Mouse (Mus musculus) 3T3-L1 (cell line): ENCODE measurements around the gene Arhgap40.
A peak's percentile ranks its signal among the peaks of the same experiment; 100 is the strongest.

Experiments
- DNase-seq: peaks from one replicate; pipeline ENCODE4 v3.0.0-alpha.2; 2015; ENCODE audit warnings: low read depth, low spot score

Gene Arhgap40

GRCm38 (mm10) chr2:158546751-158547150, 34.2 kb downstream of the Arhgap40 start:
- DNase-seq, result peak; percentile 83

DNA sequence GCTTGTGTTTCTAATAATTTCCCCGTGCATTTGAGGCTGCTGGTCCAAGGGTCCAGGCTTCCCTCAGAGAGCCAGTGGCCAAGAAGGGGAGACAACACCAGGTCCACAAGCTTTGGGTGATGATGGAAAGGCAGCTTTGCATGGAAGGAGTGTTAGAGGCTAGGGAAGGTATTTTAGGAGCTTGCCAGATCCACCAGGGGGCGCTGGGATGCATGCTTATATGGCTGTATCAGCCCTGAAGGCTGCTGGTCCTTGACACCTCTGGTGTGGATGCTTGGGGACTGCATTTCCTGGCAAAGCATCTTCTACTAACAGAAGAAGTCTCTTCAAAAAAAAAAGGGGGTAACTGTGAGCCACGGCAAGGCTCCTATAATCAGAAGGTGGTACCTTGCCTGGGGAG, 37.5 kb downstream of the Arhgap40 start:
- peak; percentile 86 for DNase-seq

- DNase-seq, result no peak
Measured at GRCm38 (mm10) chr2:158554366-158554765, 41.8 kb downstream of the Arhgap40 start.

GRCm38 (mm10) chr2:158555252-158555651, 42.7 kb downstream of the Arhgap40 start:
- DNase-seq, result no peak

DNA sequence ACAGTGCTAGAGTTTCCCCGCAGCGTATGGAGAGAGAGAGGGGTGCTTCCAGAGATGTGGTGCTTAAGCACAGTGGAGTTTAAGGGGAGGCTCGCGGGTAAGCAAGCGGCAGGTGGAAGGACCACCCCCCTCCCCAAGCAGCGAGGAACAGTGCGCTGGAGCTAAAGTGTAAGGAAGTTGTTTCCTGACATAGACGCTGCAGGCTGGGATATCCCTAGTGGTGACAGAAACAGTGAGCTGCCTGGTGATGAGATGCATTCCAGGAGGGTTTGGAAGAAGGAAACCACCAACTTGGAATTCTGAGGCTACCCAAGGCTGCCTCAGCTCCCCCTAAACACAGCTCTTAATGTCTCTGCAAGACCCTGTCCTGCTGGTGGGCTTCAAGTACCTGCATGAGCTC, 43.2 kb downstream of the Arhgap40 start:
- no peak for DNase-seq

DNA sequence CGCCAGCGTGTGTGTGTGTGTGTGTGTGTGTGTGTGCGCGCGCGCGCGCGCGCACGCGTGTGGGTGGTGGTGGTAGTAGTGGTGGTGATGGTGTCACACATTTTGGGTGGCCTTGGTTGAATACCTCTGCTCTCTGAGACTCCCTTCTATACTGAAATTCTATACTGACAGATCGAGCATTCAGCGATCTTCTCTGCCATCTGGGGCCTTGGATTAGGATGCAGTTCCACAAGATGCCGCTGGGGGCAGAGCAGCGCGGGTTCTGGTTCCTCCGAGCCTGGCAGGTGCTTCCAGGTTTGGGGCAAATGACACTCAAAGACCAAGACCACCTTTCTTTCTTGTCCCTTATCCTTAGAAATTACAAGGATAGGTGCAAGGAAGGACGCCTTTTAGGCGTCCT, 43.6 kb downstream of the Arhgap40 start:
- peak; percentile 53 for DNase-seq

DNA sequence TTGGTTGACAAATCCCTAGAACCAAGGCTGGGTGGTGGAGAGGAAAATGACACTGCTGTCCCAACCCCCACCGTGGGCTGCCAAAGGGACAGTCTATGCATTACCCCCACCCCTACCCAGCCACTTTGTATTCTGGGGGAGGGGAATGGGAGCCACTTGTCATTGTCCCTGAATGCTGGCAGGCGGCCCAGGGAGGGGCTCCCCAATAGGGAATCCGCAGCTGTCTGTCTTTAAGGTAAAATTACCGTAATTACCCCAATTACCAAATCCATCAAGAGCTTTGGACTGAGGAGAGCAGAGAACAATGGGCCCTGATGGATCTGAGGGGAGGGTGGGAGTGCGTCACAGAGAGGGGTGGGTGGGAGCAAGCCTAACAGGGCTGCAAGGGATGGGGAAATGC, 44.2 kb downstream of the Arhgap40 start:
- no peak for DNase-seq

- no peak for DNase-seq
Measured at GRCm38 (mm10) chr2:158559945-158560344, 47.3 kb downstream of the Arhgap40 start.

DNA sequence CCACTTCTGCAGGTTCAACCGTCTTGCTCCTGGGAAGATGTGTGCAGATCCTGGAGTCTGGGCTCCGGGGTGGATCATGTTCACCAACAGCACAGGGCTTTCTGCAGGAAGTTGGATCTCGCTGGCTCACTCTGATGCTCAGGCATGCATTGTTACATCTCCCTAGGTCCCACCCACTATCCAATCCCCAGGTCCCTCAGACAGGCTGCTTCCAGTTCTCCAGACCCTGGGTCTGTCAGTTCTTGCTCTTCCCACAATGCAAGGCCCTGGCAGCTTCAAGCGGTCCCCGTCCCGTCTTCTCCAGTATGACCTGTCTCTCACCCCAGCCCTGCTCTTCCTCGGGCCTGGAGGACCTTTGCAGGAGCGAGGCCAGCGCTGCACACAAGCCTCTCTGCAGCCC, 48.2 kb downstream of the Arhgap40 start:
- no peak for DNase-seq

GRCm38 (mm10) chr2:158561371-158562144, 49.0 kb downstream of the Arhgap40 start:
- no peak for DNase-seq

- peak; percentile 78 for DNase-seq
Measured at GRCm38 (mm10) chr2:158570421-158571081, 58.0 kb downstream of the Arhgap40 start.

DNA sequence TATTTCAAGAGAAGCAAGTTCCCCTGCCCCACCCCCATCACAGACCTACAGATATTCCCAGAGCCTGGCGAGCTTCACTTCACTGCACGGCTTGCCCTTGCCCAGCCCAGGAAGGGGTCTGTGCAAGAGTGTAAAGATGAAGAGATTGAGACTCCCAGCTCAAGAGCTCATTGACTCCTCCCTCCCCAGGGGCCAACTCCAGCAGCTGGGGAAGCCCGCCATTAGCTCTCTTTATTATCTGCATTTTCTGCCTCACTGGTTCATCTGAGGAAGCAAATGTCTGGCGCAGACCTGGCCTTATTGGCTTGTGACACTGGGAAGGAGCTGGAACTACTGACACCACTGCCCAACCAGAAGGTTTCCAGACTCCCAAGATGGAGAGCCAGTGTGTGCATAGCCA, 67.4 kb downstream of the Arhgap40 start:
- no peak for DNase-seq

DNA sequence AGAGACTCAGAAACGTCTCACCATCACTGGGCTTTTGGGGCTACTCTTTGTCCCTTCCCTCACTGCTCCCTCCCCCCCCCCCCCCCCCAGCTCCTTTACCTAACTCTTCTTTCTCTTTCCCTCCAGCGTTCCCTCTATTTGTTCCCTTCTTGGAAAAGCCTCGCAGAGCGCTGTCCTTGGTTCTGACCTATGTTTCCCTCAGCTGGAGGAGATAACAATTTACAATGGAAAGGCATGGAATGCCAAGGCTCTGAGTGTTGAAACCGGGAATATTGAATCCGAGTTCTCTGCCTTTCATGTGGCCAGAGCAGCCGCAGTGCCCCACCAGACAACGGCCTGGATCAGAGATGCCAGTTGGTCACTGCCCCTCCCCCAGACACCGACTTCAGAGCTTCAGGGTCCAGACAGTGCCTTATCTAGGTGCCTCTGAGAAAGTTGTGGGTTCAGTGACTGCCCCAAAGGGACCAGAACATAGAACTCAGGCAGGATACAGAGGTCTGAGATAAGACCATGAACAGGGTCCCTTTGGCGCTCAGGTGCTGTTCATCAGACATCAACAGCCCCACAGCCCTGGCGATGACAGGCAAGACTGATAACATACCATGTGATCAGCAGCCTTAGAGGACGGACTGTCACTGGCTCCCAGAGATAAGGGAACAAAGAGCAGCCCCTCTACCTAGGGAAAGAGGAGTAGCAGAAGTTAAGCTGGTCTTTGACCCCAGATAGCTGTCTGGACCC, 72.2 kb downstream of the Arhgap40 start:
- peak; percentile 70 for DNase-seq

- DNase-seq, result no peak
Measured at GRCm38 (mm10) chr2:158588524-158589271, 76.1 kb downstream of the Arhgap40 start.

GRCm38 (mm10) chr2:158590495-158590894, 77.9 kb downstream of the Arhgap40 start:
- DNase-seq, result no peak

GRCm38 (mm10) chr2:158591286-158591685, 78.7 kb downstream of the Arhgap40 start:
- no peak for DNase-seq

- no peak for DNase-seq
Measured at GRCm38 (mm10) chr2:158593371-158593770, 80.8 kb downstream of the Arhgap40 start.

- no peak for DNase-seq
Measured at GRCm38 (mm10) chr2:158595103-158595502, 82.5 kb downstream of the Arhgap40 start.

DNA sequence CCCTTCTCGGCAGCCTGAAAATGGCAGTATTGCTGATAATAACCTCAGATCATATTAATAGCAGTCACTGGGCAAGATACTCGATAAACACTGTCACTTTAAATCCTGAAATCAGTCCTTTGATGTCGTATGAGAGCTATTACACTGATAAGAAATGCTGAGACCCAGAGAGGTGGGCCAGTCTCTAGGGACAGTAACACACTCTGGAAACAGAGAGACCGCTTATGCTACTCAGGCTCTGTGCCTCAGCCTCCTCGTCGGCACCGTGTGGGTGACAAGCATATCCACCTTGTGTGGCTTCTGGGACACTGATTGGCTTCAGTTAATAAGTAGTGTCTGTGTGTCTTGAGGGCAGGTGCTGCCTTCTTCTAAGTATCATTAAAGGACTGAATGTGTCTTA, 83.0 kb downstream of the Arhgap40 start:
- DNase-seq, result no peak

DNA sequence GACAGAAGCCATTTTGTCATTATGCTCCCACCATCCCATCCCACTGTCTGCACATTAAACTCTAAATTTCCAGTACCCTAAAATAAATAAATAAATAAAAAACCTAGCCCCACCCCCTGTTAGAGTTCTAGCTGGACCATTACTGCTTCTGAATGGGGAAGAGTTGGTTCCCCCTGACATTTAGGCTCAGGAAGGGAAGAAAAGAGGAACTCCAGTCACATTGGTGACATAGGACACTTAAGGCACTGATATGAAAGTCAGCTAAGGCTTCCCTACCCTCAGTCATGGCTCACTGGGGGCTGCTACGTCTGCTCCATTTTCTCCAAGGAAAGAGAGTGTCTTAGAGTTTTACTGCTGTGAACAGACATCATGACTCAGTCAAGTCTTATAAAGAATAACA, 84.2 kb downstream of the Arhgap40 start:
- DNase-seq, result no peak
